Mouse (Mus musculus) G1E-ER4 (cell line): ENCODE data around the gene Pus7l. TPM values are rescaled to one million over a fixed set of nuclear protein-coding genes. Genes with fewer than 3 reads are reported as not detected.

Source experiments
- GATA1 ChIP-seq: IDR thresholded peaks from one replicate; pipeline ENCODE4 v1.8.0; 2012; ENCODE audit warnings: low read length, inconsistent platforms
- polyA plus RNA-seq: library from polyadenylated mRNA; stranded (reverse); fragments of >175 nt; gene quantifications from 2 replicates; pipeline ENCODE4 v1.2.3, GENCODE M21; 2012

The Pus7l gene
- polyA plus RNA-seq, 1 experiment, result 7.6 TPM

- TF ChIP-seq GATA1, result no peak
Measured at GRCm38 (mm10) chr15:94558895-94559656, 15.7 kb upstream of the Pus7l start.

DNA sequence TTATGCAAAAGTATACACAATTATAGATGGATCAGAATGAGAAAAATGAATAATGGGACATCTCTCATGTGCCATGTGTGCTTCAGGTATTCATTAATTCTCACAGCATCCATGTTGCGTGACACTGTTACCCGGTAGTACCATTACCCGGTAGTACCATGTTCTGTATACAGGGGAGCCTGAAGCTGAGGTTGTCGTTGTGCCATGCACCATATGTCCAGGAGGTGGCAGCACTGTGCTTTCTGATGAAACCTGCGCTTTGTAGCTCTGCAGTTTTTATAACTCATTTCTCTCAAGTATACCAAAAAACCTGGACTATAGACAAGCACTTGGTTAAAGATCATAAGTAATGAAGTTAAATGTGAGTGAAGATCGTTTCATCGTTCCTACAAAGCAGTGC, 14.1 kb upstream of the Pus7l start:
- no peak for TF ChIP-seq GATA1

GRCm38 (mm10) chr15:94553536-94553935, 10.2 kb upstream of the Pus7l start:
- TF ChIP-seq GATA1, result no peak

DNA sequence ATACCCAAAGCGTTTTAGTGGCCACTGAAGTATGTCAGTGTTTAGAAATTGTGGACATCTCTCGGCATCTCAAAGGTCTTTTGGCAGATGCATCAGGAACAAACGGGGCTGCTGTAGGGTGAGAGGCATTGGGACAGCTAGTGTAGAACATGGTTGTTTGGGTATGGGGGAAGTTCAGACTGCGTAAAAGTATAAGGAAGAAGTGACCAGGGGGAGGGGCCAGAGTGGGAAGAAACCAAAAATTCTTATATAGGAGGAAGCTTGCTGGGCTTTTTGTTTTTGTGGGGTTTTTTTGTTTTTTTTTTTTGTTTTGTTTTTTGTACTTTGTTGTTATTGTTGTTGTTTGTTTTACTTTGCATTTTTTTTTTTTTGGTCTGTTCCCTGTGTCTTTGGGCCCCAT, 1.5 kb upstream of the Pus7l start:
- TF ChIP-seq GATA1, result no peak

GRCm38 (mm10) chr15:94544052-94544636, 797 bp upstream of the Pus7l start:
- no peak for TF ChIP-seq GATA1

- no peak for TF ChIP-seq GATA1
Measured at GRCm38 (mm10) chr15:94542567-94543408, 559 bp downstream of the Pus7l start.

- TF ChIP-seq GATA1, result no peak
Measured at GRCm38 (mm10) chr15:94539296-94539695, 4.1 kb downstream of the Pus7l start.

DNA sequence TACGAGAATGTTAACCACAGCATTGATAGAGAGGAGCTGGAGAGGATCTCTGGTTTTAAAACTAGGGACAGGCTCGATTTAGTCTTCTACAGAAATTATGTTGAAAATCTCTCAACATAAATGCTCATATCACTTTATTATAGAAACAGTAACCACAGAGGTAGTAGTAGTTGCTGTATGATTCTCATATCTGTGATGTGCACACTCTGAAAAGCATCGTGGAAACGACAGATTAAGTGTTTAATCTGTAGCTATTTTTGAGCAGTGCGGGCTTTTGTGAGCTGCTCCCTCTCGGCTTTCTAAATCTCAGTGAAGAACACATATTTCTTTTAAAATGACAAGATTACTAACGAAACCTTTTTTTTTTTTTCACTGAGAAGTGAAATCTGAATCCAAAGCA, 7.8 kb downstream of the Pus7l start:
- no peak for TF ChIP-seq GATA1

GRCm38 (mm10) chr15:94532956-94533355, 10.4 kb downstream of the Pus7l start:
- TF ChIP-seq GATA1, result no peak

GRCm38 (mm10) chr15:94532306-94532705, 11.0 kb downstream of the Pus7l start:
- TF ChIP-seq GATA1, result no peak

- TF ChIP-seq GATA1, result no peak
Measured at GRCm38 (mm10) chr15:94530519-94530918, 12.8 kb downstream of the Pus7l start.

DNA sequence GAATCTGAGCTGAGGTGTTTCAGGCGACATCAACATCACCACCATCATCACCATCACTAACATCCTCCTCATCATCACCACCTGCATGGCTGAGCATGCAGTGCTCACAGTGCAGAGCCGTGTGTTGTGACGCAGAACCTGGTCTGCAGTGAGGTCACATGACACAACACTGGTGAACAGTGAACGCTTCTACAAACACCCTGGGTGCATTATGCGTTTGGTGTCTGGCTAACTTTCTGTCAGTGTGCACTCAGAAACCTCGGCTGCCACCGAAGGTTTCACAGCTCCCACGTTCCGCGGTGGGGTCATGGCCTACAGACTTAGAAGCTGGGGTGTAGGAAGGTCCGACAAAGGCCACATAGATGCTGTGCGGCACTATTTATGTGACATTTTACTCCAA, 18.4 kb downstream of the Pus7l start:
- TF ChIP-seq GATA1, result no peak

GRCm38 (mm10) chr15:94523251-94523650, 20.1 kb downstream of the Pus7l start:
- no peak for TF ChIP-seq GATA1

- TF ChIP-seq GATA1, result no peak
Measured at GRCm38 (mm10) chr15:94520959-94521358, 22.4 kb downstream of the Pus7l start.

- TF ChIP-seq GATA1, result no peak
Measured at GRCm38 (mm10) chr15:94520205-94520900, 23.0 kb downstream of the Pus7l start.
